Mouse (Mus musculus): ENCODE measurements around the gene 2410015M20Rik.

The 2410015M20Rik gene

DNA sequence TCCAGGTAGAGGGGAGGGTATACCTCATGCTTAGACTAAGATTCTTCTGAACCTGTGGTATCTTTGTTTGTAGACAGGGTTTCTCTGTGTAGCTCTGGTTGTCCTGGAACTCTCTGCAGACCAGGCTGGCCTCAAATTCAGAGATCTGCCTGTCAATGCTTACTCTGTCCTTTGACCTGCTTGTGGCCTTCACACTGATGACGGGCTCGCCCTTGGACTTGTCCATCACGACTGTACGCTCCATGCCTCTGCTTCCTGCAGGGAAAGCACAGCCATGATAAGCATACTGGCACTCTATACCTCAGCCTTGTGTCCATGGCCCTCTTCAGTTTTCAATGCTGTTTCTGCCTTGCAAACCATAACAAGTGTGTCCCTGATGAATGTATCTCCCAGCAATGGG lies 42.2 kb downstream of the 2410015M20Rik start:
- no peak for DNase-seq

DNA sequence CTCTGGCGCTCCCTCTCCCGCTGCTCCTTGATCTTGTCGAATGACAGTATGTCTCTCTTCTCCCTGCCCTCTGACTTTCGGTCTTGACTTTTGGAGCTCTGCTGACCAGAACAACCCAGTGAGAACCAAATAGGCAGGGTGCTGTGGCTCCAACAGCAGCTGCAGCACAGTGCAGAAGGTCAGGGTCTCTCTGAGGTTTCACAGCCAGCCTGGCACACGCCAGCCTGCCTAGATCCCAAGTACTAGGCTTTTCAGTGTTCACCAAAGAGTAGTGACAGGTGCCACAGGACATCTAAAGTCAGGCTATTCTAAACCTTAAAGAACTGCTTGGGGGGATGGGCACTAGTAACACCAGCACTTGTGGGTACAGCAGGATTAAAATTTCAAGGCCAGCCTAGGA lies 42.7 kb downstream of the 2410015M20Rik start:
- no peak for DNase-seq

DNA sequence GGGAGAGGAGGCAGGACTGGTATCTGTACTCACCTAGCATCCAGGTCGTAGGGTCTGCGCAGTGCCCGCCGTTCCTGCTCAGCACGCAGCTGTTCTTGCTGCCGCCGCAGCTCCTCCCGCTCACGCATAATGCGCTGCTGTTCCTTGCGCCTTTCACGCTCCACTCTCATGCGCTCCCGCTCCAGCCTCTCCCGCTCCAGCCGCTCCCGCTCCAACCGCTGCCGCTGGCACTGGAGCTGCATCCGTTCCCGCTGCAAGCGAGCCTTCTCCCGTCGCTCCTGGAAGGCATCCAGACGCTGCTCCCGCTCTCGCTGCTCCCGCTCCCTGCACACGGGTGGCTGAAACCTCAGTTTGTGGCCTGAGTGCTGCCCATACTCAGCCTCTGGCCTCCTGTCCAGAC lies 43.3 kb downstream of the 2410015M20Rik start:
- DNase-seq = no peak

DNA sequence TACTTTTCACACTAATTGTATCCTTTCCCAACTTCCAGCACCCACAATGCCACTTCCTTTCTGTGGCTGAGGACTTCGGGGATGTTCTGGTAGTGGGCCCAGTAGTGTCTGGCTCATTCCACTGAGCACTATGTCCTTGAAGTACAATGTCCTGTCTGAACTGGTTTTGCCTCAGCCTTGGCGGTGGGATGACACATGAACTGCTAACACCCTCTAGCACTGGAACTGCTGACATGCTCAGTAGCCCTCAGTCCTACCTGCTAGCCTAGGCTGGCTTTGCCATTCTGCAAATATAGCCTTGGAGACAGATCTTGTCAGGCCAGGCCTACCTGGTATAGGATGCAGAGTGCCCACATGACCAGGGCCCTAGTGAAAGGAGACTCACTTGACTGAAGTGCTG lies 47.7 kb downstream of the 2410015M20Rik start:
- DNase-seq = no peak

DNA sequence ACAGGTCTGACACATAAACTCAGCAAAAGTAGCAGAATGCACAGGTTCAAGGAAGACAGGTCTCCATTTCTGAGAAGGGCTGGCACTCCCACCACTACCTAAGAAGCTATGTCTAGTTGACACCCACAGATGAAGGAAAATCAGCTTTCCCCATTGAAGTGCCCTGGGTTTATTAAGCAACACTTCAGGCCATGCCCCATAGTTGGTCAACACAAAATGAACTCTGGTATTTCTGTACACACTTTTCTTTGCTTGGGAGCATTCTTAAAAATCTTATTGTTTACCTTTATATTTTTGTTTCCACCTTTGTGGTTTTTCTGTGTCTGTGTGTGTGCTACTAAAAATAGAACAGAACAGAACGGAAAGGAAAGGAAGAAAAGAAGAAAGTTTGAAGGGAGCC lies 49.4 kb downstream of the 2410015M20Rik start:
- DNase-seq = no peak

DNA sequence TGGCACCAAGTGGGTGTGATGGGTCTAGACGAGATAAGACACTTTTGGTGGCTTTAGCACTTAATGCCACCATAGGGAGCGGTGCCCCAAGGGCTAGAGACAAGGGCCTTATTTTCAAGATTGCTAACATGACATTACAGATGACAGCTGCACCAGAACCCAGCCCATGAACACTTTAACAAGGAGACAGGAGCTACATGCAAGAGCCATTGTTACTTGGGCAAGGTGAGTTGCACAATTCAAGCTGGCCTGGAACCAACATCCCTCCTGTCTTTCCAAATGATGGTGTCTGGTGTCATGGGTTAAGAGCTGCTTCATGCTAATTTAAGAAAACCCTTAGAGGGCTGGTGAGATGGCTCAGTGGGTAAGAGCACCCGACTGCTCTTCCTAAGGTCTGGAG lies 50.2 kb downstream of the 2410015M20Rik start:
- no peak for DNase-seq

DNA sequence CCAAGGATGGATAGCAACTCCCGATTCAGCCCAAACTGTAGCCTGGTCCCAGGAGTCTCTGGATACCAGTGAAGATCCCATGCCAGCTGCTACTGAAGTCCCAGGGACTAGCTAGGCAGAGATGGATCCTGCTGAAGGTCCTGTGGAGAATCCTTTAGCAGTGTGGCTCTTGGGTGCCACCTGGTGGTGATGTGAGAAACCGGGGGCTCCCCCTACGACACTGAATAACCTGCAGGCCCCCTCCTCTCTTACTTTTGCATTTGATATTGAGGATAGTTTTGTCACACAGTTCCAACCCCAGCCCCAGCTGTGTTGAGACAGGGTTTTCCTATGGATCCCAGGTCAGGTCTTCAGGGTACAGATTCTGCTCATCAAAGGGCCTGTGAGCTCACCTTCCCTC lies 51.1 kb downstream of the 2410015M20Rik start:
- DNase-seq = peak; percentile 65

All from cerebellum, adult 11-12 months (tissue).